ENCODE assay signal across 9 mouse cellular contexts in the genomic region with DNA sequence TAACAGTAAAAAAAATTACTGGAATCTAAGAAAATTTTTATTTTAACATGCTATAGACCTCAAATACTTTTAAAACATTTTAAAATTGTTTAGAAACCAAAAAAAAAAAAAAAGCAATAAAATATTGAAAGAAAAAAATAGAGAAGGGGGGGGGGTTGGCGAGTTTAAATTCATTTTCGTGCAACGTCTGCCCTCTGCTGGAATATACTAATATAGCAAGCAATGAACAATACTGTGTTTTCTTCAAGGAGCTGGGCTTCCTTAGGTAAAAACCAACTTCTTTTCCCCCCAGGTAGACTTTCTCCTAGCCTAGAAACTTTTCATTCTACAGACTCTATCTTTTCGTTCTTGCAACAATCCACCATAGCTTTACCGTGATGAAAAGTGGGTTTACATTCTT. TPM values are rescaled to one million over a fixed set of nuclear protein-coding genes. Genes with fewer than 3 reads are reported as not detected.
A peak's percentile ranks its signal among the peaks of the same experiment; 100 is the strongest.
DNase-seq lines count a peak whose midpoint lies in the region; ATAC-seq and TF ChIP-seq lines count a peak whose summit lies in the region.
"Had no signal": no experiment of that assay in that cellular context is flagged by ENCODE, and none has a peak within 500 bp of the region (broad histone marks: within the 10 kb centered on the region; RNA-seq: fewer than 3 reads in every experiment).

No protein-coding gene starts in this region.

- H3K27ac ChIP-seq in intestine, postnatal 0 days (ENCODE audit: low read depth, low read length), result no peak overlapping the region
- no peak overlapping the region for H3K27ac ChIP-seq in intestine, embryonic 15.5 days
- H3K27ac ChIP-seq: kidney, embryonic 15.5 days had no signal

- peaks cover 6% of the 10 kb centered on the region; the same call in 1 of the 2 replicates for H3K36me3 ChIP-seq in intestine, postnatal 0 days (ENCODE audit: control insufficient read depth, insufficient read depth)
- no peaks in the 10 kb centered on the region for H3K36me3 ChIP-seq in intestine, embryonic 15.5 days
- H3K36me3 ChIP-seq: kidney, embryonic 15.5 days had no signal

- H3K4me2 ChIP-seq in intestine, postnatal 0 days (replicated peaks; ENCODE audit: low read depth), result no peak overlapping the region
- H3K4me2 ChIP-seq in intestine, embryonic 15.5 days (replicated peaks), result no peak overlapping the region
- H3K4me2 ChIP-seq: kidney, embryonic 15.5 days had no signal

- peak; percentile 65 for TF ChIP-seq CTCF in intestine, postnatal 0 days (IDR thresholded peaks at IDR 0.05; ENCODE audit: low read depth)

- H3K27me3 ChIP-seq in intestine, postnatal 0 days (replicated peaks; ENCODE audit: control insufficient read depth, insufficient read depth, low read length), result no peaks in the 10 kb centered on the region
- H3K27me3 ChIP-seq in intestine, embryonic 15.5 days (replicated peaks), result no peaks in the 10 kb centered on the region
- H3K27me3 ChIP-seq: kidney, embryonic 15.5 days had no signal

- 12% methylated on average over 5 of the region's 5 CpGs for WGBS in intestine, postnatal 0 days
- WGBS in intestine, embryonic 15.5 days, result 12% methylated on average over 5 of the region's 5 CpGs

- no peaks in the 10 kb centered on the region for H3K4me1 ChIP-seq in intestine, postnatal 0 days (replicated peaks; ENCODE audit: control insufficient read depth, insufficient read depth, low read length)
- no peaks in the 10 kb centered on the region for H3K4me1 ChIP-seq in intestine, embryonic 15.5 days (replicated peaks)
- H3K4me1 ChIP-seq: kidney, embryonic 15.5 days had no signal

- H3K4me3 ChIP-seq in intestine, postnatal 0 days (ENCODE audit: low read depth, low read length), result no peak overlapping the region
- H3K4me3 ChIP-seq in intestine, embryonic 15.5 days (replicated peaks), result no peak overlapping the region
- H3K4me3 ChIP-seq: kidney, embryonic 15.5 days had no signal

- no peak for ATAC-seq in intestine, postnatal 0 days
- ATAC-seq in intestine, embryonic 15.5 days, result no peak
- ATAC-seq in erythroblast, adult 5-6 weeks (replicated peaks; ENCODE audit: low FRiP score, poor library complexity, severe bottlenecking), result peak; percentile 72

- H3K9me3 ChIP-seq in intestine, postnatal 0 days (ENCODE audit: control insufficient read depth), result no peaks in the 10 kb centered on the region
- no peaks in the 10 kb centered on the region for H3K9me3 ChIP-seq in intestine, embryonic 15.5 days
- H3K9me3 ChIP-seq: kidney, embryonic 15.5 days had no signal

- peak; percentile 73 for DNase-seq in 416B (ENCODE audit: low read depth)
- DNase-seq in CD4-positive, CD25-positive, alpha-beta regulatory T cell, adult 2 months (ENCODE audit: low read depth, low spot score), result peak; percentile 66
- no peak for DNase-seq in ovary, postnatal 14 days (ENCODE audit: low spot score)
- no peak for DNase-seq in cerebellum, adult 11 months
- DNase-seq: adrenal gland, postnatal 25 days had no signal

- H3K9ac ChIP-seq in intestine, postnatal 0 days (ENCODE audit: low read depth, low read length), result no peak overlapping the region
- H3K9ac ChIP-seq in intestine, embryonic 15.5 days, result no peak overlapping the region
- H3K9ac ChIP-seq: kidney, embryonic 15.5 days had no signal

RNA-seq across cellular contexts. Expression of gene Ifih1, which starts 18.3 kb away (rescaled TPM):
- 14.1 and 14.5 TPM in 2 replicates for polyA plus RNA-seq in intestine, postnatal 0 days (2015; fragmentation: Nextera tagmentation; extraction: Ambion mirVana)
- polyA plus RNA-seq in intestine, embryonic 15.5 days (2015; fragmentation: Nextera tagmentation; extraction: Ambion mirVana), result 5.2 and 7.0 TPM in 2 replicates
- 26.3 and 28.8 TPM in 2 replicates for total RNA-seq in erythroblast, adult 5-6 weeks (2015; ENCODE audit: low replicate concordance)
- total RNA-seq in erythroblast, adult 5-6 weeks (2017; ENCODE audit: low replicate concordance), result 39.8 and 51.7 TPM in 2 replicates

RNA-seq across cellular contexts. Expression of gene Gca, which starts 36.4 kb away (rescaled TPM):
- 3.9 and 5.0 TPM in 2 replicates for polyA plus RNA-seq in intestine, postnatal 0 days (2015; fragmentation: Nextera tagmentation; extraction: Ambion mirVana)
- 8.8 and 9.4 TPM in 2 replicates for polyA plus RNA-seq in intestine, embryonic 15.5 days (2015; fragmentation: Nextera tagmentation; extraction: Ambion mirVana)
- 29.8 and 37.0 TPM in 2 replicates for total RNA-seq in erythroblast, adult 5-6 weeks (2015; ENCODE audit: low replicate concordance)
- total RNA-seq in erythroblast, adult 5-6 weeks (2017; ENCODE audit: low replicate concordance), result 13.7 and 21.0 TPM in 2 replicates

RNA-seq across cellular contexts. Expression of gene Fap, which starts 53.9 kb away (rescaled TPM):
- 2.8 and 3.6 TPM in 2 replicates for polyA plus RNA-seq in intestine, postnatal 0 days (2015; fragmentation: Nextera tagmentation; extraction: Ambion mirVana)
- 11.9 and 12.4 TPM in 2 replicates for polyA plus RNA-seq in intestine, embryonic 15.5 days (2015; fragmentation: Nextera tagmentation; extraction: Ambion mirVana)
- total RNA-seq in erythroblast, adult 5-6 weeks (2015; ENCODE audit: low replicate concordance), result 0.96 and 3.1 TPM in 2 replicates
- total RNA-seq in erythroblast, adult 5-6 weeks (2017; ENCODE audit: low replicate concordance), result 1.6 and 1.7 TPM in 2 replicates

Comparison
In these comparisons a context has a peak if more than half of its experiments do, and no peak if none do; other contexts are left out.
1. DNase-seq: peak in 416B (single experiment) and CD4-positive, CD25-positive, alpha-beta regulatory T cell, adult 2 months (single experiment); none in ovary, postnatal 14 days (single experiment) and cerebellum, adult 11 months (single experiment).